Mouse (Mus musculus) MEL (cell line): ENCODE data around the gene Tmem59l.

Experiments used
- CTCF ChIP-seq, 3 experiments: IDR thresholded peaks in 2 of 3; conservative IDR thresholded peaks in 1 of 3; 2 replicates each; pipeline ENCODE4 v1.5.1; 2011 to 2012; ENCODE audit warnings: low read length in 3 of 3, low read depth in 2 of 3, mild to moderate bottlenecking in 2 of 3, improper control_type of control experiment in 1 of 3, inconsistent platforms in 1 of 3, mixed read lengths in 1 of 3, moderate library complexity in 1 of 3; ENCODE audit not compliant: control insufficient read depth in 1 of 3, insufficient read depth in 1 of 3, poor library complexity in 1 of 3, severe bottlenecking in 1 of 3
- JUND ChIP-seq: IDR thresholded peaks from 2 replicates; pipeline ENCODE4 v1.6.1; 2011; ENCODE audit warnings: low read depth, mild to moderate bottlenecking, improper control_type of control experiment, low read length
- POLR2A ChIP-seq, 2 experiments: IDR thresholded peaks; 2 replicates each; pipeline ENCODE4 v1.6.1; 2011 to 2012; ENCODE audit warnings: low read length in 2 of 2, mild to moderate bottlenecking in 2 of 2, control low read depth in 1 of 2, improper control_type of control experiment in 1 of 2, low read depth in 1 of 2, moderate library complexity in 1 of 2; ENCODE audit not compliant: control insufficient read depth in 1 of 2, insufficient read depth in 1 of 2, poor library complexity in 1 of 2
- POLR2AphosphoS2 ChIP-seq: IDR thresholded peaks from 2 replicates; pipeline ENCODE4 v1.6.1; 2011; ENCODE audit warnings: low read length, improper control_type of control experiment
- ZKSCAN1 ChIP-seq: IDR thresholded peaks from 2 replicates; pipeline ENCODE4 v1.6.1; 2012; ENCODE audit warnings: low read depth, mild to moderate bottlenecking, inconsistent platforms, low read length, improper control_type of control experiment, moderate library complexity

- no peak for TF ChIP-seq CTCF (IDR thresholded peaks at IDR 0.05 in 2 of 3, conservative IDR thresholded peaks at IDR 0.05 in 1 of 3; ENCODE audit: control insufficient read depth in 1 of 3, insufficient read depth in 1 of 3, low read depth in 2 of 3, low read length in 3 of 3, poor library complexity in 1 of 3, severe bottlenecking in 1 of 3)
- no peak for TF ChIP-seq POLR2A (IDR thresholded peaks at IDR 0.05; ENCODE audit: control insufficient read depth in 1 of 2, insufficient read depth in 1 of 2, low read depth in 1 of 2, low read length in 2 of 2, poor library complexity in 1 of 2)
- no peak for TF ChIP-seq POLR2AphosphoS2
- TF ChIP-seq ZKSCAN1: no peak
- no peak for TF ChIP-seq JUND
Measured at GRCm38 (mm10) chr8:70460606-70461005, 26.6 kb downstream of the Tmem59l start.
